Mouse (Mus musculus) A20 (cell line): ENCODE results near the gene Usp33.
"Not testable (repeated sequence)": the region's sequence is repeated elsewhere in the genome, so short reads cannot be mapped to it uniquely, and the experiment has no call there.

Experiments used
- DNase-seq: peaks from one replicate; pipeline ENCODE4 v3.0.0-alpha.2; 2011; ENCODE audit warnings: low read depth, low spot score

Usp33 gene

GRCm38 (mm10) chr3:152345732-152346632 lies at the start of gene Usp33:
TSS of gene Usp33 (plus strand) at chr3:152346478.
- DNase-seq, result peak; percentile 93

GRCm38 (mm10) chr3:152300376-152301337 lies 45.6 kb upstream of the Usp33 start:
- DNase-seq, result no peak

- no peak for DNase-seq
These were observed 43.3 kb upstream of the Usp33 start for GRCm38 (mm10) chr3:152302991-152303390.

DNA sequence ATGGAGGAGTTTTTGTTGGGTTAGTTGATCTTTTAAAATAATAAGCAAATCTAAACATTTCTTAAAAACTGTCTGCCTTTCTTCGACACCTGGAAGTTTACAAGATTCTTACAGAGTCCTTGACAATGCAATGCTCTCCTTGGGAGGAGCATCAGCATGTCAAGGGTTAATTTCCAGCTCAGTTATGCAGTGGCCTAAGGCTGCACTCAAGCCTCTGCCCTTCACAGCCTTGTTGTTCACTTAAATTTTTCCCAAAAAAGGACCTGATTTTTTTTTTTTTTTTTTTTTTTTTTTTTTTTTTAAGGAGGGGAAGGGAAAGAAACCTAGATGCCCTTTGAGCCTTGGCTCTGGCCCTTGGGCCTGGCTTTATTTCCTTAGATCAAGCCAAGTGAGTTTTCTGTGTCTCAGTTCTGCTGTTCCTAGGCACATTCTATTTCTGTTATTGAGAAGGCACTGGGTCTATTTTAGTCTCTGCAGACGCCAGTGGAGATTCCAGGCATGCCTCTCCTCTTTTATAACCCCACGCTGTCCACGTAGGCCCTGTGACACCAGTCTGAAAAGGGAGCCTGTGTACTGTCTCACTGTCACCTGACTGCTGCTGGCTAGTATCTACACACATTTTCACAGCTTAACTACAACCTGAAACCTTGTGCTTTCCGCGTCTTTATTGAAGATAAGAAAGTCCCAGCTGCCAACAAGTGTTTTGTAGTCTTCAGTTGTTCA lies 42.0 kb upstream of the Usp33 start:
- DNase-seq, result no peak

DNA sequence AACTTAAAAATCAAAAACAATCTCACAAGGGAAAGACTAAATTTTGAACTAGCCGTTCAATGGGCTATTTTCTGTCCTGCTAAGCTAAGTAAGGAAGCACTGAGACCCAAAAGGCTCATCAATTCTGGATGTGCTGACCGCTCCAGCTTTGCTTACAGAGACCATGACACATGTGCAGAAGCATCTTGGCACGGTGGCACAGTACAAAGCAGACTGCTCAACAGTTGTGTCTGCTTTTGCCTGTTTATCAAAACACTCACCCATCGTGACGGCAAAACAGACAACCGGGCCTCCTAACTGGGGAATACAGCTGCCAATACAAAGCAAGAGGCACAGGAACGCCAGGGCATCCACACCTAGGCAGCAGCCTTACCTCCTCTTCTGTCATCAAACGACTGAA lies 41.2 kb upstream of the Usp33 start:
- no peak for DNase-seq

GRCm38 (mm10) chr3:152305971-152306370 lies 40.3 kb upstream of the Usp33 start:
- no peak for DNase-seq

- DNase-seq, result no peak
These were observed 37.6 kb upstream of the Usp33 start for GRCm38 (mm10) chr3:152308485-152309249.

GRCm38 (mm10) chr3:152309250-152309645 lies 37.0 kb upstream of the Usp33 start:
- no peak for DNase-seq

- DNase-seq, result not testable (repeated sequence)
These were observed 31.6 kb upstream of the Usp33 start for GRCm38 (mm10) chr3:152314666-152315065.

- peak; percentile 84 for DNase-seq
These were observed 30.7 kb upstream of the Usp33 start for GRCm38 (mm10) chr3:152315613-152316012.

- not testable (repeated sequence) for DNase-seq
These were observed 29.7 kb upstream of the Usp33 start for GRCm38 (mm10) chr3:152316447-152317173.

DNA sequence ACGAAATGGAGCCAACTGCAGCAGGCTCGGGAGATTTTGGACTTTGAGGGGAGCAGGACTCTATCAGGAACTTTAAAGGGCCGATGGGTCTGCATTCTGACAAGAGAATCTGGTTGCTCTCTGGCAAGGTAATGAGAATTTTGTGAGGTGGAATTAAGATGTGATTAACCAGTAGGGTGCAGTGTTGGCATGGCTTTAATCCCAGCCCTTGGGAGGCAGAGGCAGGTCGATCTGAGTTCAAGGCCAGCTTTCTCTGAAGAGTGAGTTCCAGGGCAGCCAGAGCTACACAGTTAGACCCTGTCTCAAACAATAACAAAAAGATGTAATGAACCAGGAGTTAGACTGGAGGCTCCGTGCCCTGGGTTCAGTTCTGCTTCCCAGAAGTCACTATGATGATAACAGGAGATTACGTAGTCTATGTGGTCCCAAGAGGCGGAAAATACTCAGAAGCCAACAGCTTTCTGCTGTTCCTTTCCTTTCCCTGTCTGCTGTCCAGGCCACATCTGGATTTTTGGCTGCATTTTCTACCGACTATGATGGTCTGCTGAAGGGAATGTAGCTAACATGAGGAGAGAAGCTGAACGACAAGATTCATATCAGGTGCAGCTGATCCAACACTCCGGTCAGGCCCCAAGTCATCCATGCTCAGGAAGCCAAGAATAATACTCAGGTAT lies 25.2 kb upstream of the Usp33 start:
- peak; percentile 36 for DNase-seq

GRCm38 (mm10) chr3:152321765-152322547 lies 24.3 kb upstream of the Usp33 start:
- no peak for DNase-seq

- no peak for DNase-seq
These were observed 14.2 kb upstream of the Usp33 start for GRCm38 (mm10) chr3:152332104-152332503.

DNA sequence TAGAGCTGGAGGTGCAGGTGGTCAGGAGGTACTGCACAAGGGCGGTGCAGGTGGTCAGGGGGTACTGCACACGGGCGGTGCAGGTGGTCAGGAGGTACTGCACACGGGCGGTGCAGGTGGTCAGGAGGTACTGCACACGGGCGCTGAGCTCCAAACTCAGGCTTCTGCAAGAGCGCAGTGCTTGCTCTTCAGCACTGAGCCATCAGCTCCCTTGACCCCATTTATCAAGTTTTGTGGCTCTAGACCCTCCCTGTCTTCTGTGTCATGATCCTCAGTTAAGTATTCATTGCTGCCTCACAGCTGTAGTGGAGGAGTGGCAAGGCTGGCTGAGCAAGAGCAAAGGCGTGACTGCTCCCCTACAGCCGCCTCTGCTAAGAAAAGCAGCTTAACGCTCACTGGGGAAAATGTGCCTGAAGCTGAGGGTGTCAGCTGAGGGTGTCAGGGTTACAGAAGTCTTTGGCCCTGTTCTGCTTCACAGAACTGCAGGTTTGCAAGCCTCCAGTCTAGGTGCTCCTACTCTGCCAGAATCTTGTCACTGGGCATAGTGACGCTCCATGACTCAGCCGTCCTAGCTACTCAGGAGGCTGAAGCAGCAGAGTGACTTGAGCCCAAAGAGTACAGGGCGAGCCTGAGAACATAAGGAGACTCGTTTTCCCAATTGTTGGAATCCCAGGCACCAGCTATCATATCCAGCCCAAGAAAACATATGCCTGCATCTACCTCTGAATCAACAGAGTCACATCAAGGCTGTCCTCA lies 13.6 kb upstream of the Usp33 start:
- DNase-seq, result peak; percentile 92

DNA sequence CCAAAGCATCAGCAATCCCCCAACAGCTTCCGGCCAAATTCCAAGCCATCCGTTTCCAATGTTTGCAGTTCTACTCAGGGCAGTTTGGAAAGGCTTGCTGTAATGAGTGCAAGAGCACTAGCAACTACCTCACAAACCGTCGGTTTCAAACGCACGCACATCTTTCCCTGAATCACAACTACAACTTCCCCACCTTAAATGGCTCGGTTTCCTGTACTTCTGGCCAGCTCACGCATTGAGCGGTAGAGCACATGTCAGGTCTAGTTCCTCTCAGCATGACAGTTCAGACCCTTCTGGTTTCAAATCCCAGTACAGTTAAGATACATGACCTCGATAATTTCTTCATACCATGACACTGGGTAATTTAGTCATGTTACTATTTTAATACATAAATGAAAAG lies 12.6 kb upstream of the Usp33 start:
- DNase-seq, result peak; percentile 77

GRCm38 (mm10) chr3:152336085-152336484 lies 10.2 kb upstream of the Usp33 start:
- DNase-seq, result no peak
